Mouse (Mus musculus): ENCODE measurements around the gene Heatr5a. TPM values are rescaled to one million over a fixed set of nuclear protein-coding genes. Genes with fewer than 3 reads are reported as not detected.

The Heatr5a gene
- polyA plus RNA-seq, 1 experiment from 2014 or later, result 5.5 TPM

DNA sequence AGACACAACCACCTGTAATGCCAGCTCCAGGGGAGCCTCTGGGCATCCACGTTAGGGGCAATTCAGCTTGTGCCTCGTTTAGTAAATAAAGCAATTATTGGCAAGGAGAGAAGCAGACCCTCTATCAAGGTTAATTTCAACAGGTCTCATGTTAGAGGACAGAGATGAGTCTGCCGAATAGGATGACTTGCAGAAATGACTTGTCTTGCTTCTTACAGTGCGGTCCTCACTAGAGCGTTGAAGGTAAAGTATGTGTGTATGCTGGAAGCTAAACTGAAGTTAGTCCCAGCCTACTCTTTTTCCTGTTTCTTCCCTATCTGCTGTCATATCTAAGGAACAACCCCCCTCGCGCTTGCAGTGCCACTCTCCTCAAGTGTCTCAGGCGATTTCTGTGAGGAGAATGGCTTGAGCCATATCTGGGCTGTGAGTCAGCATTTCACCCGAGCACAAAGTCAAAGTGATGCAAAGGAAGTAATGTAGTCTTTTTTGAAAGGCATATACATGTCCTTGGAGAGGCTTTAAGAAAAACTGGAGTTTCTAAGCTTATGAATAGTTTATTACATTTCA, 27.3 kb upstream of the Heatr5a start:
- Histone ChIP-seq H3K9me3 (no peaks in the 10 kb centered on the region), H3K27me3 (no peaks in the 10 kb centered on the region), H3K4me2 (no peak overlapping the region), H3K27ac (replicated peaks) (no peak overlapping the region), H3K4me3 (no peak overlapping the region), H3K9ac (no peak overlapping the region), H3K36me3 (peaks cover 38% of the 10 kb centered on the region), H3K4me1 (replicated peaks) (no peaks in the 10 kb centered on the region)
- WGBS, result 90% methylated on average over 9 of the region's 9 CpGs
- no peak for ATAC-seq (ENCODE audit: low read depth)

DNA sequence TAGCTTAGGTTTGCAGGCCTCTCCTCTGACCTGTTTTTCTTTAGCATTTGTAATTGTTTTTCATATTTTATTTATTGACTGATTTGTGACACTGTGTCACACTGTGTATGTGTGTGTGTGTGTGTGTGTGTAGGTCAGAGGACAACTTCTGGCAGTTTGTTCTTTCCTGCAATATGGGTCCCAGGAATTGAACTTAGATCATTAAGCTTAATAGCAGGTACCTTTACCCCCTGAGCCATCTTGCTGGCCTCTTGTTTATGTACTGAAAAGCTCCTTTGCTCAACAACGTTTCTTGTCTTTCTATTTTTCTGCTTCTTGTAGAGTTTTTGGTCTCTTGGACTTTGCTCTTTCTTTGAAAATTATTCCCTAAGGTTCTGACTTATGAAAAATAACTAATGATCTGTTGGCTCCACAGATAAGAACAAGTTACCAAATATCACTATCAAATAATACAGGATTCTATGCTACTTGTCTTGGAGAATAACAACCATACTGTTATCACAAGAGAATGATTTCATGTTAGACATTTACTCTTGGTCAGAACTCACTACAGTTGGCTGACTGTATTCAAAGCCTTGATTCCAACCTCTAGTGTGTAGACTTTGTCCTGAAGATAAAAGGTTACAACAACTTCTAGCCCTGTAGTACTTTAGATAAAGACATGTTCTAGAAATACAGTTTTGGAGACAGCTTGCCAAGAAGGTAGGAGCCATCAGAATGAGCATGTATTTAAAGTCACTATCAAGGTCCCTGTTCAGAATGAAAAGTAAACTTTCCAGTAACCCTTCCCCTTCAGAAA, 24.8 kb upstream of the Heatr5a start:
- Histone ChIP-seq H3K4me3 (no peak overlapping the region), H3K36me3 (peaks cover 38% of the 10 kb centered on the region)
- 97% methylated on average over 1 of the region's 1 CpGs for WGBS

GRCm38 (mm10) chr12:51990629-51991028, 19.5 kb upstream of the Heatr5a start:
- Histone ChIP-seq H3K27ac (replicated peaks) (no peak overlapping the region), H3K27me3 (no peaks in the 10 kb centered on the region), H3K4me2 (no peak overlapping the region), H3K4me1 (replicated peaks) (no peaks in the 10 kb centered on the region), H3K4me3 (no peak overlapping the region), H3K9me3 (no peaks in the 10 kb centered on the region), H3K36me3 (peaks cover 18% of the 10 kb centered on the region), H3K9ac (no peak overlapping the region)
- no peak for ATAC-seq (ENCODE audit: low read depth)
- 85% methylated on average over 2 of the region's 2 CpGs for WGBS

More for the DNA sequence above, 24.8 kb upstream of the Heatr5a start:
- Histone ChIP-seq H3K9me3 (no peaks in the 10 kb centered on the region), H3K4me2 (no peak overlapping the region), H3K27me3 (no peaks in the 10 kb centered on the region), H3K4me1 (replicated peaks) (no peaks in the 10 kb centered on the region), H3K27ac (replicated peaks) (no peak overlapping the region), H3K9ac (no peak overlapping the region)
- ATAC-seq (ENCODE audit: low read depth), result no peak

- H3K27ac ChIP-seq (replicated peaks), result no peak overlapping the region
- H3K27me3 ChIP-seq, result no peaks in the 10 kb centered on the region
- no peak overlapping the region for H3K4me3 ChIP-seq
- no peak overlapping the region for H3K4me2 ChIP-seq
- no peaks in the 10 kb centered on the region for H3K4me1 ChIP-seq (replicated peaks)
- H3K9me3 ChIP-seq, result no peaks in the 10 kb centered on the region
- WGBS, result 89% methylated on average over 5 of the region's 5 CpGs
- ATAC-seq (ENCODE audit: low read depth), result no peak
- H3K9ac ChIP-seq, result no peak overlapping the region
- 0 out of 2 replicates have a peak, but pooled peaks cover 3% of the 10 kb centered on the region for H3K36me3 ChIP-seq
Observed at GRCm38 (mm10) chr12:51988536-51988935, 17.4 kb upstream of the Heatr5a start.

DNA sequence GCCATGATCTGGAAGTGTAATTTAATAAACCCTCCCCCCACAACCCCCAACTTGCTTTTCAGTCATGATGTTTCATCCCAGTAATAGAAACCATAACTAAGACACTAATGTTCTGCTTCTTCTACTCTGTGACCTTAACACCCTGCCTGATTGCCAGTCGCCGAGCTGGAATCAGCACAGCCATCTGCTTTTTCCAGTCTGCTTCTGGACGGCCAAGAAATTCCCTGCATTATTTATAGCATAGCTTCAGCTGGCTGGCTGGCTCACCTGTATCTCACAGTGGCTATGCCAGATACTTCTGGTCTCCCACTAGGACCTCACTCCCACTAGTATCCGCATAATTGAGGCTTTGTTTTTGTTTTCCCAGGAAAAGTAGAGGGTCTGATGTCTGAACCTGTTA, 14.7 kb upstream of the Heatr5a start:
- Histone ChIP-seq H3K27ac (replicated peaks) (no peak overlapping the region), H3K36me3 (0 out of 2 replicates have a peak, but pooled peaks cover 3% of the 10 kb centered on the region), H3K4me2 (no peak overlapping the region), H3K4me3 (no peak overlapping the region), H3K27me3 (no peaks in the 10 kb centered on the region), H3K4me1 (replicated peaks) (no peaks in the 10 kb centered on the region), H3K9ac (no peak overlapping the region), H3K9me3 (no peaks in the 10 kb centered on the region)
- ATAC-seq (ENCODE audit: low read depth), result no peak
- WGBS, result 74% methylated on average over 4 of the region's 4 CpGs

DNA sequence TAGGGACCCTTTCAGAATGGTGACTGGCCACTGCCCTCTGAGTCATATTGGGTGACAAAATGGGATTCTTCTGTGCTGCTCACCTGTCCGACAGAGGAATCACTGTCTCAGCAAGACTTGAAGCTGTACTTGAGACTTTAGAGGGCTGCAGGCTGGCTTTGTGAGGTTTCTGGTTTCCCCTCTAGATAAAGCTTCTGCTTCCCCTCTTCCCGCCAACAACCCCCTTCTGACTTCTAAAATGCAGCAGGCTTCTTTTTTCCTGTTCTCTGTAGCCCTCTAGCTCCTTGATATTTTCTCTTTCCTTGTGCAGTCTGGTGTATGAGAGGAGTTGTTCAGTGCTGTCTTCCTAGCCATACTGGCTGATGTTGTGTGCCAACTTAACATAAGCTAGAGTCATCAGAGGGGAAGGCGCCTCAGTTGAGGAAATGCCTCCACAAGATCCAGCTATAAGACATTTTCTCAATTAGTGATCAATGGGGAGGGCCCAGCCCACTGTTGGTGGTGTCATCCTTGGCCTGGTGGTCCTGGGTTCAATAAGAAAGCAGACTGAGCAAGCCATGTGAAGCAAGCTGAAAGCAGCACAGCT, 14.1 kb upstream of the Heatr5a start:
- Histone ChIP-seq H3K4me1 (replicated peaks) (no peaks in the 10 kb centered on the region), H3K36me3 (0 out of 2 replicates have a peak, but pooled peaks cover 3% of the 10 kb centered on the region), H3K27me3 (no peaks in the 10 kb centered on the region), H3K9ac (no peak overlapping the region), H3K4me3 (no peak overlapping the region), H3K27ac (replicated peaks) (no peak overlapping the region), H3K4me2 (no peak overlapping the region), H3K9me3 (no peaks in the 10 kb centered on the region)
- WGBS, result 93% methylated on average over 3 of the region's 3 CpGs
- no peak for ATAC-seq (ENCODE audit: low read depth)

DNA sequence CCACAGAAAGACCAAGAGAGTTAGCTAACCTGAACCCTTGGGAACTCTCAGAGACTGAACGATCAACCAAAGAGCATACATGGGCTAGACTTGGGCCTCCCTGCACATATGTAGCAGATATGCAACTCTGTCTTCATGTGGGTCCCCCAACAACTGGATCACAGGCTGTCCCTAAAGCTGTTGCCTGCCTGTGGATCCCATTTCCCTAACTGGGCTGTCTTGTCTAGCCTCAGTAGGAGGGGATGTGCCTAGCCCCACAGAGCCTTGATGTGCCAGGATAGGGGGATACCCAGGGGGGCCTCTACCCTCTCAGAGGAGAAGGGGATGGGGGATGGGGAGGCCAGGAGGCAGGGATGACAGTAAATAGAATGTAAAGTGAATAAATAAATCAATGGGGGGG, 12.5 kb upstream of the Heatr5a start:
- Histone ChIP-seq H3K36me3 (0 out of 2 replicates have a peak, but pooled peaks cover 3% of the 10 kb centered on the region), H3K27me3 (no peaks in the 10 kb centered on the region), H3K9me3 (no peaks in the 10 kb centered on the region), H3K4me3 (no peak overlapping the region), H3K9ac (no peak overlapping the region), H3K4me2 (no peak overlapping the region), H3K4me1 (replicated peaks) (no peaks in the 10 kb centered on the region), H3K27ac (replicated peaks) (no peak overlapping the region)
- no peak for ATAC-seq (ENCODE audit: low read depth)
- WGBS, result 96% methylated on average over 1 of the region's 1 CpGs

GRCm38 (mm10) chr12:51976531-51976930, 5.4 kb upstream of the Heatr5a start:
- H3K4me3 ChIP-seq, result no peak overlapping the region
- 85% methylated on average over 9 of the region's 9 CpGs for WGBS
- H3K9ac ChIP-seq, result no peak overlapping the region

DNA sequence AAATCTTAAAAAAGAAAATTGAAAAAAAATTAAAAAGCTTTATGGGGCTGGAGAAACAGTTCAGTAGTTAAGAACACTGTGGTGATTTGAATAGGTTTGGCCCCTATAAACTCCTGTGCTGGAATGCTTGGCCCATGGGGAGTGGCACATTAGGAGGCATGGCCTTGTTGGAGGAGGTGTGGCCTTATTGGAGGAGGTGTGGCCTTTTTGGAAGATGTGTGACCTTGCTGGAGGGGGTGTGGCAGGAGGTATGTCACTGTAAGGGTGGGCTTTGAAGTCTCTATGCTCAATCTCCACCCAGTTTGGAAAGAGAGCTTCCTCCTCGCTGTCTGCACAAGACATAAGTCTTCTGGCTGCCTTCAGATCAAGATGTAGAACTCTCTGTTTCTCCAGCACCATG, 3.3 kb upstream of the Heatr5a start:
- H3K9me3 ChIP-seq, result no peaks in the 10 kb centered on the region
- H3K36me3 ChIP-seq, result no peaks in the 10 kb centered on the region
- ATAC-seq (ENCODE audit: low read depth), result no peak
- H3K27ac ChIP-seq (replicated peaks), result no peak overlapping the region
- H3K4me2 ChIP-seq, result no peak overlapping the region
- no peak overlapping the region for H3K9ac ChIP-seq
- peaks cover 17% of the 10 kb centered on the region for H3K4me1 ChIP-seq (replicated peaks)
- H3K4me3 ChIP-seq, result no peak overlapping the region
- WGBS, result 92% methylated on average over 1 of the region's 1 CpGs
- no peaks in the 10 kb centered on the region for H3K27me3 ChIP-seq

More at GRCm38 (mm10) chr12:51976531-51976930, 5.4 kb upstream of the Heatr5a start:
- Histone ChIP-seq H3K4me2 (no peak overlapping the region), H3K27me3 (no peaks in the 10 kb centered on the region), H3K36me3 (no peaks in the 10 kb centered on the region), H3K27ac (replicated peaks) (no peak overlapping the region), H3K9me3 (no peaks in the 10 kb centered on the region), H3K4me1 (replicated peaks) (peaks cover 3% of the 10 kb centered on the region; the same call in 1 of the 2 replicates)
- no peak for ATAC-seq (ENCODE audit: low read depth)

DNA sequence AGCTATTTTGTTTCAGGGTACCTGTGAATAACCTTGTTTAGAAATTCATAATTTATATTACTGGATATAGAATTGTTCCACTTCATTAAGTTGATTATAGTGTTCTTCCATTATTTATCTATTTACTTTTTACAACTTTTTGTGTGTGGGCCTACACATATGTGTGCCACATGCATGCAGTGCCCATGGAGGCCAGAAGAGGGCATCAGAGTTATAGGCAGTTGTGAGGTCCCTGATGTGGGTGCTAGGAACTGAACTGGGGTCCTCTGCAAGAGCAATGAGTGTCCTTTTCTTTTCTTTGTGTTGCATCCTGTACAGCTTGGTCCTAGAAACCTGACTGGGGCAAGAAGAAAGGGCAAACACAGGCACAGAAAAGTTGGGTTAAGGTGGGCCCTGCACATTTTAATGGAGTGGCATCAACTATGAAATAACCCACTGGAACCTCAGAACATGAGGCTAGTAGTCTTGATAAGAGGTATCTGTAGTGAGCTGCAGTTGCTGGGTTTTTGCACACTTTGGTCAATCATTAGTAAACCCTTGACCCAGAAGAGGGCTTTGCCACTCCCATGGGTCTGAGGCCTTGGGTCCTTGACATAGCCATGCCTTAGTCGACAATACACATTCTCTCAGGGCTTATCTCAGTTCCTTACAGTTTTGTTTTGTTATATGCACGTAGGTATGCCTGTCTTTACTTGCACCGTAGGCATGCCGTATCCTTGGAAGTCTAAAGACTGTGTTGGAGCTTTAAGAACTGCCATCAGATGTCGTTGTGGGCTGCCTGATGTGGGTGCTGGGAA, 1.3 kb upstream of the Heatr5a start:
- peaks cover 19% of the 10 kb centered on the region for H3K4me1 ChIP-seq (replicated peaks)
- H3K4me2 ChIP-seq, result no peak overlapping the region
- no peaks in the 10 kb centered on the region for H3K27me3 ChIP-seq
- no peak overlapping the region for H3K4me3 ChIP-seq
- H3K36me3 ChIP-seq, result no peaks in the 10 kb centered on the region
- 96% methylated on average over 5 of the region's 5 CpGs for WGBS
- no peak overlapping the region for H3K9ac ChIP-seq
- H3K9me3 ChIP-seq, result no peaks in the 10 kb centered on the region
- ATAC-seq (ENCODE audit: low read depth), result no peak
- no peak overlapping the region for H3K27ac ChIP-seq (replicated peaks)

DNA sequence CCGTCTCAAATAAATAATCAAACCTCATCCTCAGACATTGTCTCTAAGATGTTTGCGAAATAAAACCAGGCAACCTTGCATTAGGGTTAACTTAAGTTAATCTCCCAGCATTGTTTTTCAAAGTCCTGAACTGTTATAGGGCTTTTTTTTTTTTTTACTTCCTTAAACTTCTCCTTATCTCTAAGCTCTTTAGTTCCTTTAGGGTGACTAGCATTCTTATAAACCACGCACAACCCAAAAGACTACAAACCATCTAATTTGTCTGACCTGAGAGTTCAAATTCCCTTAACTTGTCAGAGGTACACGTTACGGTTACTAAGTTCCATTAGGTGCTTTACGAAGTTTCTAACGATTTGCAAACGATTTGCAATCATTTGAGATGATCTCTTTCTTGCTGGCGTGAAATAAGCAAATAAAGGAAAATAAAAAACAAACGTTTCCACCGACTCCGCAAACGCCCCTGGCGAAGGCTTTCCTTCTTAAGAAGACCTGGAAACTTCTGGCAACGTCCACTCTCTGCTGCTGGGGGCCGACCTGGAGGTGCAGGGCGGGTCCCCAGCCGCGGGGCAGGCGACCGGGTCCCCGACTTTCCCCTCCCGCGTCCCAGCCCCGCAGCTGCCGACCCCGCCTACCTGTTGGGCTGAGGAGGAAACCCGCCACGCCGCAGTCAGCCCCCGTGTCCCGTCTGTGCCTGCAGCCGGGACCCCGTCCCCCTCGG, 610 bp downstream of the Heatr5a start:
- H3K9ac ChIP-seq, result peak overlapping the region; percentile 85
- 2% methylated on average over 35 of the region's 35 CpGs for WGBS
- no peaks in the 10 kb centered on the region for H3K36me3 ChIP-seq
- H3K4me1 ChIP-seq (replicated peaks), result peaks cover 19% of the 10 kb centered on the region
- H3K27me3 ChIP-seq, result no peaks in the 10 kb centered on the region
- ATAC-seq (ENCODE audit: low read depth), result no peak; the same call in 1 of the 2 replicates
- no peaks in the 10 kb centered on the region for H3K9me3 ChIP-seq
- H3K27ac ChIP-seq (replicated peaks), result peak overlapping the region; percentile 85
- peak overlapping the region; percentile 72 for H3K4me2 ChIP-seq
- peak overlapping the region; percentile 96 for H3K4me3 ChIP-seq

All from neural tube, embryonic 13.5 days (tissue).